Mouse (Mus musculus) NIH3T3 (cell line): ENCODE data around the gene Mgat1.
"Not testable (repeated sequence)": the region's sequence is repeated elsewhere in the genome, so short reads cannot be mapped to it uniquely, and the experiment has no call there.

Experiments used
- DNase-seq: peaks from one replicate; pipeline ENCODE4 v3.0.0-alpha.2; 2012; ENCODE audit warnings: low read depth

The Mgat1 gene

GRCm38 (mm10) chr11:49264081-49264480 lies 20.1 kb downstream of the Mgat1 start:
- no peak for DNase-seq

- no peak for DNase-seq
Observed at GRCm38 (mm10) chr11:49264622-49265021, 20.6 kb downstream of the Mgat1 start.

- no peak for DNase-seq
Observed at GRCm38 (mm10) chr11:49265101-49265500, 21.1 kb downstream of the Mgat1 start.

- DNase-seq, result no peak
Observed at GRCm38 (mm10) chr11:49266671-49267070, 22.7 kb downstream of the Mgat1 start.

GRCm38 (mm10) chr11:49267316-49267715 lies 23.3 kb downstream of the Mgat1 start:
- DNase-seq, result no peak

- no peak for DNase-seq
Observed at GRCm38 (mm10) chr11:49267970-49268579, 24.1 kb downstream of the Mgat1 start.

GRCm38 (mm10) chr11:49269761-49270160 lies 25.8 kb downstream of the Mgat1 start:
- DNase-seq, result no peak

GRCm38 (mm10) chr11:49270368-49270767 lies 26.4 kb downstream of the Mgat1 start:
- DNase-seq, result no peak

GRCm38 (mm10) chr11:49271334-49271733 lies 27.3 kb downstream of the Mgat1 start:
- DNase-seq, result peak; percentile 86

- no peak for DNase-seq
Observed at GRCm38 (mm10) chr11:49273834-49274519, 30.0 kb downstream of the Mgat1 start.

- DNase-seq, result no peak
Observed at GRCm38 (mm10) chr11:49278222-49278621, 34.2 kb downstream of the Mgat1 start, which contains the start of gene Olfr1393. TSS of gene Olfr1393 (plus strand) at chr11:49278304.

GRCm38 (mm10) chr11:49284982-49285381 lies 41.0 kb downstream of the Mgat1 start, which contains the start of gene Olfr1392:
TSS of gene Olfr1392 (plus strand) at chr11:49285282.
- DNase-seq, result not testable (repeated sequence)

GRCm38 (mm10) chr11:49287251-49287650 lies 43.3 kb downstream of the Mgat1 start:
- DNase-seq, result no peak

GRCm38 (mm10) chr11:49292777-49293176 lies 48.8 kb downstream of the Mgat1 start:
- DNase-seq, result no peak

GRCm38 (mm10) chr11:49304441-49304840 lies 60.5 kb downstream of the Mgat1 start, which contains the start of gene Olfr10:
TSS of gene Olfr10 (plus strand) at chr11:49304741.
- no peak for DNase-seq

GRCm38 (mm10) chr11:49308547-49308946 lies 64.6 kb downstream of the Mgat1 start:
- DNase-seq, result not testable (repeated sequence)
